Mouse (Mus musculus): ENCODE measurements around the gene Gm30191.
"Not testable (repeated sequence)": the region's sequence is repeated elsewhere in the genome, so short reads cannot be mapped to it uniquely, and the experiment has no call there.

The Gm30191 gene

DNA sequence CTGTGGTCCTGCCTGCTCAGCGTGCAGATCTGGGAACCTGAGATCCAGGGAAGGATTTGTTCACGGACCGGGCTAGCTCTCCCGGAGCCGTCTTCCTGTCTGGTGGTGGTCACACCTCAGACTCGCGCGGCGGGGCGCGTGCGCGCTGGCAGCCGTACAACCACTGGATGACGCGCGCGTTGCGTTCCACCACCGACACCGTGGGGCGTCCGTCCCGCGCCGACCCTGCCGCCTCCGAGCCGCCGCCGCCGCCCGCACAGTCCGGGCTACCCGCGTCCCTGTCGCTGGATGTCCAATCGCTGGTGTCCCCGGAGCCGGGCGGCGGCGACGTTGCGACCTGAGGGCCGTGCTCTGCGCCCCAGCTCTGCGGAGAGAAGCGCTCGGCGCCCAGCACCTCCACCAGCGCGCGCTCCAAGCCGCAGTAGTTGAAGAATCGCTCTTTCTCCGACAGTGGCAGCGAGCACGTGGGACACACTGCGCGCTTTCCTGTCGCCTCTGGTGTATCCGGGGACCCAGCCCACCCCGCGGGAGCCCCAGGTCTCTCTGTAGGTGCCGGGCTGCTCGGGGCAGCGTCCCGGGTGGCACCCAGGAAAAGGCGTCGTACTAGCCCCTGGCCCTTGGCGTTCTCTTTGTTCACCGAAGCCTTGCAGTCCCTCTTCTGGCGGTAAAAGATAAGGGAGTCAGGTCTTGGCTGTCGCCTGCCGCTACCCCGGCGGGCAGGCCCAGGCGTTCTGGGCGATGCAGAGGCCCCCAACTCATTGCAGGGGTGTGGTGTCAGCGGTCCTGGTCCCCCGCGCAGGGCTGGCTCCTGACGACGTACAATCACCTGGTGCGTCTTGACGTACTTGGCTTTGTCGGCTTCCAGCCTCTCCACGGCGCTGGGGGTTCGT lies 4.8 kb downstream of the Gm30191 start:
- peak in 1 of 2 experiments; percentile 29 for DNase-seq (ENCODE audit: low read depth in 2 of 2, low spot score in 2 of 2)

DNA sequence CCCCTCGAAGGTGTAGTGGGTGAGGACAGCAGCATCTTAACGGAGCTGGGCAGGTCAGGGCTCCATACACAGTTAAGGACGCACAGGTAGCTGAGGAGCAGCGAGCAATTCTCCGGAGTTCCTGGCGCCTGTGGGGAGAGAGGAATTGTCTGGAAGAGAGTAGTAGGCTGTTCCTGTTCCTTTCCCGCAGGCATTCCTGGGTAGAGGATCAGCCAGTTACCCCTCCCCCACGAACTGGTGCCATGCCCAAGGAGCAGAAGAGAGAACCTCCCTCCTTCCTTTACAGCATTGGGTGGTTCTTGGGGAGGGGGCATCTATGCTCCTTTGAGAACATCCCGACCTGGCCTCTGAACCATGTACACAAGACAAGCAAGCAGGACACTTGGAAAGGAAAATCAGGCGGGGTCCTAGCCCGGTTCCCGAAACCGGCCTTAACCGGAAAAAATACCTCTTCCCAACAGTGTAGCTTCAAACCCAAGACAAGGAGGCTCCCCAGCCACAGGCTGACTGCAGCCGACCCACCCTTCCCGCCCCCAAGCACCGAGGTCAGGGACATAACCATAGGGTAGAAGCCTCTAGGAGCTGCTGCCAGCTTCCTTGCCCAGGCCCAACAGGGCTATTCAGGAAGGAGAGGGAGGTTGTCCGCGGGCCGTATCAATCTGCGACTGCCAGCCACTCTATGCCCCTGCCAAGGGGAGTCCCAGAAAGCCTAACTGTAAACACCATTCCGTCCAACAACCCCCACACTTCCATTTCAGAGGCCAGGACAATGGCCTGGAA lies 5.6 kb downstream of the Gm30191 start:
- DNase-seq (ENCODE audit: low read depth in 2 of 2, low spot score in 2 of 2), result no peak

DNA sequence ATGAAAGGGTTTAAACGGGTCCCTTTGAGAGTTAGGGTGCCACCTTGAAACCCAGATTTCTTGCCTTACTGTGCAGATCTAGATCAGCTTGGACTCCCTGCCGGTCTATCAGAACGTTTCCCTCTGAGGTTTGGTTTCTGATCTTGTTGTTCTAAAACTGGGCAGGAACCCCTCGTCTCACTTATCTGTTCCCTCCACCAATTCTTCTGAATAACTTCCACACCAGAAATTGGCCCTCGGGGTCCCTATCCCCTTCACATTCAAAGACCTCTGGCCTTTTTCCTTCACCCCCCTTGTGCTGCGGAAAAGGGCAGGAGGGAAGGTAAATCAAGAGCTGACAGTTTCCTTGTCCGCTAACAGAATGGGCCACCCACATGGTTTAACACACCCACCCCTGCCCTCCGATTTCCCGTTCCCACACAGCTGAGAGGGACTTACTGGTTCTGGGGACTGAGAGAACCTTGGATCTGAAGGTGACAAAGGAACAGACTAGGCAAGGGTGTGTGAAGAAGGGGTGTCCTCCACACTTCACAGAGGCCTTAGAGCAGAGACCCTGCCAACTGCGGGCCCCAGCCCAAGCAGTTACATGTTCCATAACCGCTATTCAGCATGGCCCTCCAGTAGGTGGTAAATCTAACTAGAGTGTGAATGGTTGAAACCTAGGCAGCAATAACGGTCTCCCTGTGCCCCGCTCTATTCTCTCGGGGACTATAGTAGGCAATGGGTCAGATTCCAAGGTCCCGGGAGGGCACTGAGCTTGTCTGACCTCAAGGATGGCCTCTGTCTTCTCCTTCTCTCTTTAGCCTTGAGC lies 6.4 kb downstream of the Gm30191 start:
- no peak for DNase-seq (ENCODE audit: low read depth in 2 of 2, low spot score in 2 of 2)

DNA sequence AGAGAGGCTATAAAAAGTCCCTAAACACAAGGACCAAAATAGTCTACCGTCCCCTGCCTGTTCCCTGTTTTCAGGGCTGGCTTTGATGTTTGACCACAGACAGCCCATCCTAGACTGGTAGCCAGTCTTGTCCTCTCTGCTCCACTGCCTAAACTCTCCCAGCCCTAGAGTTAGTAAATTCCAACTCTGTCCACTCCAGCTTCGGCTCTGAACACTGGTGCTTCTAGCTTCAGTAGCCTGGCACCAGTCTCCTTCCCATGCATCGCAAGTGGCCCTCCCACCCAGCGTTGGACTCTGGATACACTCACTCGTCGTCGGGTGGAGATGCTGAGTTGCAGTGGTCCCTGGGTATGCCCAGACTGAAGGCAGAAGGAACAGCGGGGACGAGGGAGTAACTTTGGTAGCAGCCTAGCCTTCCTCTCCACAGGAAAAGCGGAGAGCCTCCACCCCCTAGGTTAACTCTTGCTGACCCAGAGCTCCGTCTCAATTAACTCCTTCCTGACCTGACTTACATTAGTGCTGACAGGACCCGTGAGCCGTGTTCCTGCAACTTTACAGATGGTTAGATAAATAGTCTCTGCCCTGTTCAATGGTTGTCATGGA lies 7.1 kb downstream of the Gm30191 start, which contains the start of gene Grrp1:
Gene Grrp1 (minus strand): TSS at position 385 of the 603 bp plus-strand sequence.
- DNase-seq (ENCODE audit: low read depth in 2 of 2, low spot score in 2 of 2), result no peak

DNA sequence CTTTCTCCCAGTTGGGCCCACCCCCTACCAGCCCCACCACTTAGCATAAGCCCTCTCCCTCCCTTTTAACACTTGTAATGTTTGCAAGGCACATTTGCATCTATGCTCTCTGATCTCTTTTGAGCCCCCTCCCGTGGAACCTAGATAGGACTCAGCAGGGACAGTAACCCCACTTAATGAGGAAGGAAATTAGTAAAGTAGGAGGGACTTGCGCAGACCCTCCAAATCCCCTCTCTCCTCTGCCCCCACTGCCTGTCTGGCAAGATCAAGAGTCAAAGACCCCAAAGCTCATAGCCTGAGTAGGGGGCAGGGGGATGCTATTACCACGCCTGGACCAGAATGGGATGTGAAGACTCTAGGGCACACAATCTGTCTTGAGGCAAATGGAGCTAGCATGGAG lies 8.1 kb downstream of the Gm30191 start:
- no peak for DNase-seq (ENCODE audit: low read depth in 2 of 2, low spot score in 2 of 2)

DNA sequence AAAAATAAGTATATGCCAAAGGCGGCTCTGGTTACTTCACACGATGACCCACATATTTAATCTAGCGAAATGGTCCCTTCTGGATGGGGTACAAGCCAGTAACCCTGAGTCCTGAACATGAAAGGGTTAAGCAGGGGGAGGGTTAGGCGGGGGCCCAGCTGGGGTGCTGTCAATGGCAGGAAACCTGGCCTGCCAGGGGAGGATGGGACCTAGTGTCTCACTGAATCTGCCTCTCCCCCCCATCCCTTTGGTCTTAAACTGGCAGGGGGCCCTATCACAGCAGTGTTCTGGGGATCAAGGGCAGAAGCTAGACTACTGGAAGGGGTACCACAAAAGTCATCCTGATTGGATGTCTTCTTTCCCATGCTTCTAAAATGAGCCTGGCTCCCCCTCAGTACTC lies 9.1 kb downstream of the Gm30191 start:
- DNase-seq (ENCODE audit: low read depth in 2 of 2, low spot score in 2 of 2), result no peak

DNA sequence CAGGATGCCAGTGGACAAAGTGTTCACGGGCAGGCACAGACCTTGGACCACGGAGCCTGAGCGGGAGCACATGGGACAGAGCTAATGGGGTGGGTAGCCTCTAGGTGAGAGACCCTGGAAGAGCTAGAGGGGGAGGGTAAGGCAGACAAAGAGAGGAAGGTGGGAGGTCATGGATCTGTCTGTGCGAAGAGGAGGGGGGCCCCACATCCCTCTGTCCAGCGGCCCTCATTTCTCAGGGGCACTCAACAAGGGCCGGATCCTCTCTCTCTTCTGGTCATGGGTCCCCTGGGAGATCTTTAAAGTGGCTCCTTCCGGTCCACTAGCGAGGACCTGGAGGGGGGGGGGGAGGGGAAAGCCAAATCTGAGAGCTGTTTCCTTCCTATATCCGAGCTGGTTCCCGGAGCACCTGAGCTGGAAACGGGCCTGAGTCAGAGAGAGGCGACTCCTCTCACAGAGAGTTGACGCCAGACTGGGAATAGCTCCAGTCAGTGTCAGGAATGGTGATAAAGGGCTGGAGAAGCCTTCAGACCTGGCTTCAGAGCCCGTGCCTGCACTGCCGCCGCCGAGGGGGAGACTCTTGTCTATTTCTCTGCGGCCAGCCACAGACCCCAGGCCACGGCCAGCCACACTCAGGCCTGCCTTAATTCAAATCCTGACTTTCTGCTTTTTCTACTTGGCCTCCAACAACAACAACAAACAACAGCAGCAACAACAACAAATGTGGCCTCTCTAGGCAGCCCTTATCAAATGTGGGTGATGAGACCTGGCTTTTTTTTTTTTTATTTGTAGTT lies 9.9 kb downstream of the Gm30191 start:
- no peak for DNase-seq (ENCODE audit: low read depth in 2 of 2, low spot score in 2 of 2)

DNA sequence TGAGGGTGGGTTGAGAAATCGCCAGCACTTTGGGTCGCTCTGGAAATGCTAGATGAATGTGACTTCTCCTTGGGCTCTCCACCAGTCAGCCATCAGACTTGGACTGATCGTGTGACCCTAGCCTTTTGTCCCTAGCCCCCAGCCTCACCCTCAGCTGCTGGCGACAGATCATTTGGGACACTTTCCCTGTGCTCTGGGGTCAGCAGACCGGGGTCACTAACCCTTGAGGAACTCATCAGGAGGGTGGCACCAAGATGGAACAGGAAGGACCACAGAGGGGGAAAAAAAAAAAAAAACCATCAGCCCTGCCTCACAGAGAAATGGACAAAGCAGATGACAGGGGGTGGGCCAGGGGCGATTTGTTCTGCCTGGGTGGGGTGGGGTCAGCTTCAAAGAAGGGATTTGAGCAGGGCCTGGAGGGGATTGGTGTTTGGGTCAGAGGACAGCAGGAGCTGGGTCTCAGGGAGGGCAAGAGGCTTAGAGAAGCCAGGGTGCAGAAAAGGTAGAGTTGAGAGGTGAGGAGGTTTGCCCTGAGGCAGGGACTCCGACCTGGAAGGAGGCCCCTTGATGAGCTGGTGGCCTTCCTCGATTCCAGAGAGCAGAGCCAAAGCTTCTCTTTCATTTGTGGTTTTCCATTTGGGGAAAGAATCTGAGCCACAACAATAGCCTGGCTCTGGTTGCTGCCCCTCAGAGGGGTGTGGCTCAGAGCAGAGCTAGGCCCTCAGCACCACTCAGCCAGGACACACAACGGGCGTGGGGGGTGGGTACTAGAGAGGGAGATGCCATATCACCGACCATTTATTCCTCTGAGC lies 10.7 kb downstream of the Gm30191 start:
- DNase-seq (ENCODE audit: low read depth in 2 of 2, low spot score in 2 of 2), result no peak

DNA sequence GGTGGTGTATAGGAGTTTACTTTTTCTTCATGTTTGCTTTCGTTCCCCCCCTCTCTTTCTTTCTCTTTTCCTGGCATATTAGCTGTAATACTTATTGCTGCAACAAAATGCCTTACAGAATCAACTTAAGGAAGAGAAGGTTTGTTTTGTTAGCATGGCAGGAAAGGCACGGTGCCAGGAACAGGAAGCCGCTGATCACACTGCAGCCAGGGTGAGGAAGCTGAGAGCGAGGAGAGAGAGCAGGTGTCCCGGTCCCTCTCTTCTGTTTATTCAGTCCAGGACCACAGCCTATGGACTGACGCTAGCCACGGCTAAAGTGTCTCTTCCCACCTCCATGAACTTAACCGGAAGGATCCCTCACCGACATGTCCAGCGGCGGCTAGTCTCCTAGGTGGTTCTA lies 11.6 kb downstream of the Gm30191 start:
- DNase-seq (ENCODE audit: low read depth in 2 of 2, low spot score in 2 of 2), result no peak

DNA sequence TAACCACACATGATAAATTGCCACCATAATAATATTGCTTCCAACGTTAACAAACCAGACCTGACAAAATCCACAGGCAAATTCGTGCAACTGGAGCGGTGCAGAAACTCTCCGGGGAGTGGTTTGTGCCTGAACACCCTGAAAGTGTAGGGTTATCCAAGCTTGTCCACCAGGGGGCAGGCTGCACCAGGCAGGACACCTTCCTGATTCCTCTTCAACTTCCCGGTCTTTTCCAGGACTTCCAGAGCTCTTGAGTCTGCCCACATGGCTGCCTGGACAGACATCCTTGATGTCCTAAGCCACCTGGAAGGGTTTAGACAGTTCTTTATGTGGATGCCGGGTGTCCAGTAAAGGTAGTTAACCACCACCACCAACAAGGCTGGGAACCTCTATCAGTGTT lies 16.5 kb downstream of the Gm30191 start:
- peak in 1 of 2 experiments; percentile 35 for DNase-seq (ENCODE audit: low read depth in 2 of 2, low spot score in 2 of 2)

DNA sequence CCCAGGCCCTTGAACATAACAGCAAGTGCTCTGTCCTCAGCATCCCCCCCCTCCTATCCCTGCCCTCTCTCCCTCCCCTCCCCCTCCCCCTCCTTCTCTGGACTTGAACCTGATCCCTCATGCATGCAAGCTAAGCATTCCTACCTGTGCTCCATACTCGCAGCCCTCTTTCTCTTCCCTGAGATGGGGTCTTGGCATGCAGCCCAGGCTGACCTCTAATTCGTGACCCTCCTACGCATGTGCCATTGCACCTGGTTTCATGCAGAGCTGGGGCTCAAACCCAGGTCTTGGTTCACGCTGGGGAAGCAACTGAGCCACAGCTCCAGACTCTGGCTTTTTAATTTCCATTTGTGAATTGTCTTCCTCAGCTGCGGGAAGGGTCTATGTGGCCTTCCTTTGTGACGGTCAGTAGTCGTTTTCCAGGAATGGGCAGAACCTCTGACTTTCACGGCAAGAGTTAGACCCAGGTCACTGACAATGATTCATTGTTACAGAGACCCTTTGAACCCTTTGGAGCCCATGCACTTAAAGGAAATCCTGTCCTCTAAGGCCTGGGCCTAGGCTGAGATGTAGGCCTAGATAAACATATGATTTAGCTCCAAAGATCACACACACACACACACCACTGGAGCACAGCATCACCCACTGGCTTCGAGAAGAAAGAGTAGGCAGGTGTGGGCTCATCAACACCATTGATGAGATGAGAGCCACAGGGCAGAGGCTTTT lies 19.3 kb downstream of the Gm30191 start:
- DNase-seq (ENCODE audit: low read depth in 2 of 2, low spot score in 2 of 2), result no peak

DNA sequence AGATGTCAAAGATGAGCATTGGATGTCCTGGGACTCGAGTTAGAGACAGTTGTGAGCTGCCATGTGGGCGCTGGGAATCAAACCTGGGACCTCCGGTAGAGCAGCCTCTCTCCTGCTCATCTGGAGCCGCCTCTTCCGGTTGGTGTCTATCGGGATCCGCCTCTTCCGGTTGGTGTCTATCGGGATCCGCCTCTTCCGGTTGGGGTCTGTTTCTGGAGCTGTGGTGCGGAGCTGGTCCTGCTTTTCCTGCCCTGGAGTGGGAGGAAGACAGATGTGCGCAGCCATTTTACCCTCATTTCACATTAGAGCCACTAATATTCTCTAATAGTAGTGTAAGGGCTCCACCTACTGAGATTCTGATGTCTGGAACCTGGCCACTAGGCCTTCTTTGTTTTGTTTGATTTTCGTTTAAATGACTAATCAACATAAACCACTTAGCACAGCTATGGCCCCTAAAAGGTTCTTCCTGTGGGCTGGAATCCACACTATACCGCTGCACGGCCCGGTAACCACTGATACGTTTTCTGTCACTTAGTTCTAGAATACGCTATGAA lies 21.4 kb downstream of the Gm30191 start:
- DNase-seq (ENCODE audit: low read depth in 2 of 2, low spot score in 2 of 2), result no peak

DNA sequence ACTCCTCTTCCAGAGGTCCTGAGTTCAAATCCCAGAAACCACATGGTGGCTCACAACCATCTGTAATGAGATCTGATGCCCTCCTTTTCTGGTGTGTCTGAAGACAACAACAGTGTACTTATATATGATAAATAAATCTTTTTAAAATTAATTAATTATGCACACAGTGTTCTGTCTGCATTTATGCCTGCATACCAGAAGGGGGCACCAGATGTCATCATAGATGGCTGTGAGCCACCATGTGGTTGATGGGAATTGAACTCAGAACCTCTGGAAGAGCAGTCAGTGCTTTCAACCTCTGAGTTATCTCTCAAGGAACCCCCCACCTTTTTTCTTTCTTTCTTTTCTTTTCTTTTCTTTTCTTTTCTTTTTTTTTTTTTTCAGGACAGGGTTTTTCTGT lies 22.9 kb downstream of the Gm30191 start:
- DNase-seq (ENCODE audit: low read depth in 2 of 2, low spot score in 2 of 2), result not testable (repeated sequence)

DNA sequence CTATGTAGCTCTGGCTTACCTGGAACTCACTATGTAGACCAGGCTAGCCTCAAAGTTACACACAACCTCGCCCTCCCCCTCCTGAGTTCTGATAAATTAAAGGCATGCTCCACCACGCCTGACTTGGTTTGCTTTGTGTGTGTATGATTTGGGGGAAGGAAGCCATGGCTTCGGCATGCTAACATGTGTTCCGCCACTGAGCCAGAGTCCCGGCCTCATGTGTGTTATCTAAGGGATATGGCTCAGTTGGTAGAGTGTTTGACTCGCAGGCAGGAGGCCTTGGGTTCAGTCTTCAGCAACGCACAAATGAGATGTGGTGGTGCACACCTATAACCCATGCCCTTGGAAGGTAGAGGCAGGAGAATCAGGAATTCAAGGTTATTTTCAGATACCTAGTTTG lies 25.2 kb downstream of the Gm30191 start:
- DNase-seq (ENCODE audit: low read depth in 2 of 2, low spot score in 2 of 2), result no peak

DNA sequence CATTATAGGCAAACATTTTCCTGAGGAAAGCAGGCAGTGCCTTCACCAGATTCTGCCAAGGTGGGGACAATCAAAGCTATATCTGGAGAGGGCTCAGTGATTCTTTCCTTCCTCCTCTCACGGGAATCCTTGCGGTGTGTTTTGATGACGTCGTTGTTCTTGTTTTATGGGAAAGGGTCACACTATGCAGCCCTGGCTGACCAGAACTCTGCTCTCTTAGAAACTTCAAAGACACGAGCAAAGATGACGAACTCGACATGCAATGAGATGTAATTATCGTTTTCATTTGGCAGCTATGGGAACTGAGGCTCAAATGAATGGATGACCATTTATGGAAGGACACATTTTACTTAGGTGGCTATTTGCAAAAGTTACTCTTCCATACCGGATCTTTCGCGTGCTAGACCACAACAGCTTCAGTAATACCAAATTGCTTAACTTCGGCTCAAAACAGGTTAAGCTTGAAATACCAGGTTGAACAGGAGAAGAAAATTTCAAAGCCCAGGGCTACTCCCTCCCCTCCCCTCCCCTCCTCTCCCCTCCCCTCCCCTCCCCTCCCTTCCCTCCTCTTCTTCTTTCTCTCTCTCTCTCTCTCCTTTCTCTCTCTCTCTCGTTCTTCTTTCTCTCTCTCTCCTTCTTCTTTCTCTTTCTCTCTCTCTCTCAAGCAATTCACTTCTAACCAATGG lies 26.1 kb downstream of the Gm30191 start:
- DNase-seq (ENCODE audit: low read depth in 2 of 2, low spot score in 2 of 2), result no peak

DNA sequence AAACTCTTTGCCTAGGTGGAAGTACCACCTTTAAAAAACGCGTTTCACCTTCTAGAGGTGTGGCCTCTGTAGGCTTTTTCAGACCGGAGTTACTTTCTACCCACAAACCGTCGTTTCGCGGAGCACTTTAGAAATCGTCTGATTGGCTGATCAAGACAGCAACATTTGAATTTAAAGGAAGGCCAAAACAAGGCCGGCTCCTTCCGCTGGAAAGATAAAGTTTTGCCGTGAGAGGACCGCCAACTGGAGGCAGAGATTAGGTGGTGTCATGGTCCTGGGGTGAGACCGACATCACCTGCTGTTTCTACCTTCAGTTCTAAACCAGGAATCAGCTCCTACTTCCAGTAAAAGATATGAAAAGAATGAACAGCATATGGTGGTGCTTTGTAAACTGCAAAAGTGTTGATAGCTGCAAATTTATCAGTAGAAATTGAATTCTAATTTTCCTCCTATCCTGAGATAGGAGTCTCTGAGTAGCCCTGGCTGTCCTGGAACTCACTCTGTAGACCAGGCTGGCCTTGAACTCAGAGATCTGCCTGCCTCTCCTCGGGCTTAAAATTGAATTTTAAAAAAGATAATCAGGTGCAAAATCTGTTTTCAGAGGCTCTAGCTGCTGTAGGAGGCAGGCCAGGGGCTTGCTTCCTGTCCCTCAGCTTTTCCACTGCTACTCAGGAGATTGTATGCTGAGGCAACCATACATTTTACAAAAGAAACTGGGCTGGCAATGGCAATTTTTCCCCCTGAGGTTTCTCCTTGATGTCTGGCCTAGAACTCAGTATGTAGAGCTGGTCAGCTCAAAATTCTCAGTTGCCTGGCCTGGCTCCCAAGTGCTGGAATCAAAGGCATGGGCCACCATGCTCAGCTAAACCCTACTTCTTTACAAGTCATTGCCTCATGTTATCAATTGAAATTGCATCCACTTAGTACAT lies 26.9 kb downstream of the Gm30191 start:
- peak; percentile 56 to 68 for DNase-seq (ENCODE audit: low read depth in 2 of 2, low spot score in 2 of 2)

DNA sequence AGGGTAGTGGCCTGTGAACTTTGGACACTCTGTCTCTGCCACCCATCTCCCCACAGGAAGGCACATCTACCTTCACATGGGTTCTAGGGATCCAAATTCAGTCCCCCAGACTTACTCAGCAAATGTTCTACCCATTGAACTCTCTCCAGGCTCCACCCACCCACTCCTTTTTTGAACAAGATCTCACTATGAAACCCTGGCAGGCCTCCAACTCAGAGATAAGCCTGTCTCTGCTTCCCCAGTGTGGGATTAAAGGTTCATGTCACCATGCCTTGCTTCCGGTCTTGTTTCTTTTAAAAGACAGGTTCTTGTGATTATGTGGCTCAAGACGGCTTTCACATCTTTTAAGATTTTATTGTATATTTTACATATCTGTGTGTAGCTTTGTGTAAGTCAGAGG lies 38.2 kb downstream of the Gm30191 start:
- DNase-seq (ENCODE audit: low read depth in 2 of 2, low spot score in 2 of 2), result no peak
